Mouse (Mus musculus) midbrain, embryonic 13.5 days (tissue): Measurements from ENCODE around the gene Chmp5. TPM values are rescaled to one million over a fixed set of nuclear protein-coding genes. Genes with fewer than 3 reads are reported as not detected.
A peak's percentile ranks its signal among the peaks of the same experiment; 100 is the strongest.
"Not testable (repeated sequence)": the region's sequence is repeated elsewhere in the genome, so short reads cannot be mapped to it uniquely, and the experiment has no call there.

ENCODE experiments used
- ATAC-seq: fragments of 200-750 bp; cut with Nextera tagmentation; 2 replicates; pipeline ENCODE4 v1.8.0; 2017; ENCODE audit warnings: mild to moderate bottlenecking, moderate TSS enrichment, moderate library complexity
- H3K27ac ChIP-seq: fragments of 300-500 bp; sonication (generic); 2 replicates; pipeline ENCODE4 v1.5.1; 2015; ENCODE audit warnings: inconsistent platforms, mild to moderate bottlenecking, moderate library complexity
- H3K27me3 ChIP-seq: fragments of 300-500 bp; sonication (generic); 2 replicates; pipeline ENCODE4 v1.6.1; 2015; ENCODE audit warnings: mild to moderate bottlenecking, inconsistent platforms
- H3K36me3 ChIP-seq: fragments of 300-500 bp; sonication (generic); 2 replicates; pipeline ENCODE4 v1.6.1; 2015; ENCODE audit warnings: mild to moderate bottlenecking, inconsistent platforms
- H3K4me1 ChIP-seq: fragments of 300-500 bp; sonication (generic); replicated peaks from 2 replicates; pipeline ENCODE4 v1.6.1; 2015; ENCODE audit warnings: inconsistent platforms
- H3K4me2 ChIP-seq: fragments of 300-500 bp; sonication (generic); replicated peaks from 2 replicates; pipeline ENCODE4 v1.6.1; 2015; ENCODE audit warnings: moderate library complexity, mild to moderate bottlenecking, inconsistent platforms
- H3K4me3 ChIP-seq: fragments of 300-500 bp; sonication (generic); replicated peaks from 2 replicates; pipeline ENCODE4 v1.5.1; 2015; ENCODE audit warnings: mild to moderate bottlenecking, inconsistent platforms
- H3K9ac ChIP-seq: fragments of 300-500 bp; sonication (generic); replicated peaks from 2 replicates; pipeline ENCODE4 v1.6.1; 2015; ENCODE audit warnings: mild to moderate bottlenecking, inconsistent platforms
- H3K9me3 ChIP-seq: fragments of 300-500 bp; sonication (generic); 2 replicates; pipeline ENCODE4 v1.6.1; 2016; ENCODE audit warnings: mild to moderate bottlenecking, inconsistent platforms
- WGBS: fragments of 180-500 bp; shearing (Covaris S2); methylation state at CpG from one replicate; pipeline ENCODE4 v1.1.7; 2015; 5-methylcytosine and 5-hydroxymethylcytosine counted together
- polyA plus RNA-seq: library from polyadenylated mRNA; unstranded; fragments of >200 nt; fragmentation: Nextera tagmentation; extraction: Ambion mirVana; gene quantifications from 2 replicates; pipeline ENCODE4 v1.2.1, GENCODE M21; 2015

Gene Chmp5
- polyA plus RNA-seq, 1 experiment from 2014 or later, result 184 TPM

GRCm38 (mm10) chr4:40921288-40921687 lies 26.9 kb upstream of the Chmp5 start:
- H3K27me3 ChIP-seq, result no peaks in the 10 kb centered on the region
- H3K4me2 ChIP-seq, result no peak overlapping the region
- no peaks in the 10 kb centered on the region for H3K4me1 ChIP-seq
- ATAC-seq, result no peak
- WGBS, result 68% methylated on average over 3 of the region's 3 CpGs
- H3K27ac ChIP-seq, result no peak overlapping the region
- H3K36me3 ChIP-seq, result no peaks in the 10 kb centered on the region
- no peaks in the 10 kb centered on the region for H3K9me3 ChIP-seq
- no peak overlapping the region for H3K4me3 ChIP-seq
- H3K9ac ChIP-seq, result no peak overlapping the region

GRCm38 (mm10) chr4:40923087-40923651 lies 25.0 kb upstream of the Chmp5 start:
- no peaks in the 10 kb centered on the region for H3K27me3 ChIP-seq

DNA sequence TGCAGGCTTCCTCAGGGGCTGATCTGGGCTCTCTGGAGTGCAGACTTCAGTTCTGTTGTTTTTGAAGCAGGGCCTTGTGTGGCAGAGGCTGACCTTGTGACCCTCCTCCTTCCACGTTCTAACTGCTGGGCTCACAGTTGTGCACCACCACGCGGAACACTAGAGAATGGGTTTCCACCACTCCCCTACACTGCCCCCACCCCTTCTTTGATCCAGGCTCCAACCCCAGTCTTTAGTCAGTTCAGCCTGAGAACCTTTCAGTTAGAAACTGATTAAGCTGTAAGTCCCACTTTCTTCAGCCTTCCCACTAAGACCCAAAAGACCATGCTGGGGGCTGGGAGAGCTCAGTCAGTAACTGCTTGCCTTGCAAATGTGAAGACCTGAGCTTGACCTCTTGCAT lies 22.6 kb upstream of the Chmp5 start:
- no peaks in the 10 kb centered on the region for H3K9me3 ChIP-seq
- H3K36me3 ChIP-seq, result no peaks in the 10 kb centered on the region
- no peak overlapping the region for H3K27ac ChIP-seq
- no peak overlapping the region for H3K9ac ChIP-seq
- no peaks in the 10 kb centered on the region for H3K27me3 ChIP-seq
- H3K4me2 ChIP-seq, result no peak overlapping the region
- no peaks in the 10 kb centered on the region for H3K4me1 ChIP-seq
- WGBS, result 32% methylated on average over 3 of the region's 3 CpGs
- ATAC-seq, result no peak
- H3K4me3 ChIP-seq, result no peak overlapping the region

More at GRCm38 (mm10) chr4:40923087-40923651, 25.0 kb upstream of the Chmp5 start:
- WGBS, result 81% methylated on average over 6 of the region's 6 CpGs
- Histone ChIP-seq H3K9me3 (no peaks in the 10 kb centered on the region), H3K4me1 (no peaks in the 10 kb centered on the region), H3K4me3 (no peak overlapping the region), H3K36me3 (no peaks in the 10 kb centered on the region), H3K4me2 (no peak overlapping the region), H3K27ac (no peak overlapping the region), H3K9ac (no peak overlapping the region)
- no peak for ATAC-seq

- ATAC-seq, result no peak
- Histone ChIP-seq H3K9me3 (no peaks in the 10 kb centered on the region), H3K27me3 (no peaks in the 10 kb centered on the region), H3K36me3 (peaks cover 21% of the 10 kb centered on the region), H3K4me3 (no peak overlapping the region), H3K4me2 (no peak overlapping the region), H3K4me1 (no peaks in the 10 kb centered on the region), H3K9ac (no peak overlapping the region), H3K27ac (no peak overlapping the region)
- WGBS, result 85% methylated on average over 7 of the region's 7 CpGs
Measured at GRCm38 (mm10) chr4:40929046-40929445, 19.2 kb upstream of the Chmp5 start.

- Histone ChIP-seq H3K4me1 (no peaks in the 10 kb centered on the region), H3K9me3 (no peaks in the 10 kb centered on the region), H3K36me3 (peaks cover 63% of the 10 kb centered on the region), H3K27ac (no peak overlapping the region), H3K27me3 (no peaks in the 10 kb centered on the region), H3K9ac (no peak overlapping the region), H3K4me3 (no peak overlapping the region), H3K4me2 (no peak overlapping the region)
- no peak for ATAC-seq
- 97% methylated on average over 5 of the region's 5 CpGs for whole genome bisulfite sequencing
Measured at GRCm38 (mm10) chr4:40933694-40934093, 14.5 kb upstream of the Chmp5 start.

DNA sequence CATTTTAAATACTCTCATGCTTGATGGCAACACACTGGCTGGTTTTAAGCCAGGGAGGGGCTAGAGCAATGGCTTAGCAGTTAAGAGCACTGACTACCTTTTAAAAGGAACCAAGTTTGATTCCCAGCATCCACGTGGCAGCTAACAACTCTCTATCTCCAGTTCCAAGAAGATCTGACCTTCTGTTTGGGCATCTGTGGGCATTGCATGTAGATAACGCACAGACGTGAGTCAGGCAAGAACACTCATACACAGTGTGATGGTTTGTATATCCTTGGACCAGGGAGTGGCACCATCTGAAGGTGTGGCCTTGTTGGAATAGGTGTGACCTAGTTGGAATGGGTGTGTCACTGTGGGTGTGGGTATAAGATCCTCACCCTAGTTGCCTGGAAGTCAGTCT lies 13.8 kb upstream of the Chmp5 start:
- not testable (repeated sequence) for H3K9ac ChIP-seq, H3K9me3 ChIP-seq, H3K4me1 ChIP-seq, H3K4me2 ChIP-seq, ATAC-seq, H3K4me3 ChIP-seq, H3K27ac ChIP-seq, H3K27me3 ChIP-seq
- H3K36me3 ChIP-seq, result peaks cover 69% of the 10 kb centered on the region
- WGBS, result 91% methylated on average over 3 of the region's 3 CpGs

GRCm38 (mm10) chr4:40936175-40936839 lies 11.9 kb upstream of the Chmp5 start:
- Histone ChIP-seq H3K36me3 (peaks cover 89% of the 10 kb centered on the region), H3K4me1 (no peaks in the 10 kb centered on the region), H3K27ac (no peak overlapping the region), H3K4me2 (no peak overlapping the region), H3K9ac (no peak overlapping the region), H3K9me3 (peaks cover 6% of the 10 kb centered on the region; the same call in 1 of the 2 replicates), H3K4me3 (no peak overlapping the region), H3K27me3 (no peaks in the 10 kb centered on the region)
- WGBS, result 86% methylated on average over 9 of the region's 9 CpGs
- ATAC-seq, result 0 out of 2 replicates have a peak, but pooled peaks have one; percentile 45

DNA sequence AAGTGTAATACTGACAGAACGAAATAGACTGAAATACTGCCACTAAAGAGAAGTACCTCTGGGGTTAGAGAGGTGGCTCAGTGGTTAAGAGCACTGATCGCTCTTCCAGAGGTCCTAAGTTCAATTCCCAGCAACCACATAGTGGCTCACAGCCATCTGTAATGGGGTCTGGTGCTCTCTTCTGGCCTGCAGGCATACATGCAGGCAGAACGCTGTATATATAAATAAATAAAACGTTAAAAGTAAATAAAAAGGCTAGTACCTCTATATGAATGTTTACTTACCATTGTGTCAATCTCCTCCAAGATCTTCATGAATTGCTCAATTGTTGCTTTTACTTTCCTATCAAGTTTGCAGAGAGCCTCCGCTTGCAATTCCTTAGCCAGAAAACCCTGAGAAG lies 9.4 kb upstream of the Chmp5 start:
- WGBS, result 97% methylated on average over 5 of the region's 5 CpGs
- no peak overlapping the region for H3K4me3 ChIP-seq
- H3K4me1 ChIP-seq, result no peaks in the 10 kb centered on the region
- ATAC-seq, result no peak
- H3K36me3 ChIP-seq, result peaks cover 95% of the 10 kb centered on the region
- peaks cover 6% of the 10 kb centered on the region; the same call in 1 of the 2 replicates for H3K9me3 ChIP-seq
- no peak overlapping the region for H3K27ac ChIP-seq
- no peak overlapping the region for H3K4me2 ChIP-seq
- H3K27me3 ChIP-seq, result no peaks in the 10 kb centered on the region
- no peak overlapping the region for H3K9ac ChIP-seq

DNA sequence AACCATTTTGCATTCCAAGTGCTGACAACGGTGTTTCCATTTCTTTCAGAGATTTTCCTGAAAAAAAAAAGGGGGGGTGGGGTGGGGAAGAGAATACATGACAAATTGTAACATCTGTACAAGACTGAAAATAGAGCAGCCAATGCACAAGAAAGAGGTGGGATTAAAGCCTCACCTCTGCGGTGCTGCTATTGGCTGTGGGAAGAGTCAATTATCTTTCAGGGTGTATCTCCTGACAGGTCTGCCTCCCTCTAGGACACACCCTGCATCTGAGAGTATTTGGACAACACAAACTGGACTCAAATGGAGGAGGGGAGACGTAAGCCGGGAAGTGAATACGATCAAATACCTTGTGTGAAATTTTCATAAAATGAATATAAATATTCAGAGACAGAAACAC lies 4.6 kb upstream of the Chmp5 start:
- H3K4me3 ChIP-seq, result no peak overlapping the region
- H3K27me3 ChIP-seq, result no peaks in the 10 kb centered on the region
- H3K4me1 ChIP-seq, result peaks cover 16% of the 10 kb centered on the region
- peaks cover 73% of the 10 kb centered on the region for H3K36me3 ChIP-seq
- no peak for ATAC-seq
- no peak overlapping the region for H3K9ac ChIP-seq
- peaks cover 6% of the 10 kb centered on the region; the same call in 1 of the 2 replicates for H3K9me3 ChIP-seq
- no peak overlapping the region for H3K27ac ChIP-seq
- WGBS, result over 99% methylated on average over 5 of the region's 5 CpGs
- H3K4me2 ChIP-seq, result no peak overlapping the region

DNA sequence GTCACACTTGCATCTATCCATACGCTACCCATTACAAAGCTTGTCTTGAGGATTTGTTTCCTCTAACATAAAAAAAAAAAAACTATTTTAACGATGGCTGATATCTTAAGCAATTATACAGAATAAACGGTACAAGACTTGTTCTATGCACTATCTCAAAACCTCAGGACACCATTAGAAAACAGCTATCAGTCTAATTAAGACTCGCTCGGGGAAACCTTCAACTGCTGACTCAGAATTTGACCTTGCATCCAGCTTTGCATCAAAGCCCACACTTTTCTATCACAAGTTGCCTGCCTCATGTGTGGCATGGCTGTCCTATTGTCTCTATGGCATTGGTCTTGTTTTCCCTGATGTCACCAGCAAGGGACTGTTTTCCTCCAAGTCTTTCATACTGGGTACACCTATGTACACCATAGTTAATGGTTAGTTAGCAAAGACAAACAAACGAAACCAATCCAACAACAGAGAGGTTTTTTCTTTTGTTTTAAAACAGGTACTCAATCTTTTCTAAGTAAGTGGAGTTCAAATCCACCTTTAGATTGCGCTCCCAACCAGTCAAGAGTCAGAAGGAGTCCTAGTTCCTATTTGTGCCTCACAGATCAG lies 1.6 kb upstream of the Chmp5 start:
- Histone ChIP-seq H3K9me3 (no peaks in the 10 kb centered on the region), H3K36me3 (peaks cover 54% of the 10 kb centered on the region), H3K27me3 (no peaks in the 10 kb centered on the region), H3K9ac (peak overlapping the region; percentile 89), H3K4me1 (peaks cover 26% of the 10 kb centered on the region), H3K4me2 (peak overlapping the region; percentile 67), H3K4me3 (peak overlapping the region; percentile 85), H3K27ac (no peak overlapping the region)
- WGBS, result 89% methylated on average over 7 of the region's 7 CpGs
- no peak for ATAC-seq

DNA sequence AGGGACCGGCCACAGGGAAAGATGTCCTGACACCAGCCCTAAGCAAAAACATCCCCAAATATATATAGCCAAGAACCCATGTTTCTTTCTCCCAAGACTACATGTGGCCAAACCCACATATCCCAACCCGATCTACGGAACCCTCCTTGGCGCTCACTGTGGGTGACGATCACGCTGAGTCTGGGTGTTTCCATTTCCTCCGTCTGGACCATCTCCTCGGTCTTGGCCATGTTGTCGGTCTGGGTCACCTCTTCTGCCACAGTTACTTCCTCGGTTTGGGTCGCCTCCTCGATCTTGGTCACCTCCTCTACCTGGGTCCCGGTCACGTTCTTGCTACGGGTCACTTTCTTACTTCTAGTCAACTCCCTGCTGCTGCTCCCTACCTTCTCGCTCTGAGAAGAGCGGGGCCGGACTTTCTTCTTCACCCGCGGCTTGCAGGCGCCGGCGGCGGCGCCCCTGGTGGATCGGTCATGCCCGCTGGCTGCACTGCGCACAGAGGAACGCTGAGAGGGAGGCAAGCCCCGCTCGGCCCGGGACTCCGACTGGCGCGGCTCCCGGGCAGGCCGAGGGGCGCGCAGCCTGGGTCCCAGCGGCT lies 545 bp upstream of the Chmp5 start:
- peak overlapping the region; percentile 89 for H3K9ac ChIP-seq
- peak overlapping the region; percentile 67 for H3K4me2 ChIP-seq
- H3K4me3 ChIP-seq, result peak overlapping the region; percentile 85
- peaks cover 26% of the 10 kb centered on the region for H3K4me1 ChIP-seq
- WGBS, result under 1% methylated on average over 40 of the region's 40 CpGs
- no peaks in the 10 kb centered on the region for H3K9me3 ChIP-seq
- peaks cover 53% of the 10 kb centered on the region for H3K36me3 ChIP-seq
- H3K27ac ChIP-seq, result peak overlapping the region; percentile 85
- no peaks in the 10 kb centered on the region for H3K27me3 ChIP-seq
- peak; percentile 53; the same call in 1 of the 2 replicates for ATAC-seq

DNA sequence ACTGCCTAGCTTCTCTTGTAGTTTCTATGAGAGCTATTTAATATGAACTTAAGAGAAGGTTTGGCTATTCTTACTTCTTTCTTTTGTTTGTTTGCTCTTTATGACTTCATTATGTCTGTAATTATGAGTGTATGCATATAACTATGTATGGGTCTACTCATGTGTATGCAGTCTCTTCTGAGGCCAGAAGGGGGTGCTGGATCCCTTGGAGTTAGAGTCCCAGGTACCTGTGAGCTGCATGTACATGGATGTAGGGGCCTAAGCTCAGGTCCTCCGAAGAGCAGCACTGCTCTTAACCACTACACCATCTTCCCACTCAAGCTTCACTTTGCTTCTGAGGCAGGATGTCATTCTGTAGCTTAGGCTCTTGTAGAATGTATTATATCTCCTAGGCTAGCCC lies 5.3 kb downstream of the Chmp5 start:
- Histone ChIP-seq H3K4me2 (no peak overlapping the region), H3K9me3 (no peaks in the 10 kb centered on the region), H3K36me3 (peaks cover 73% of the 10 kb centered on the region), H3K9ac (no peak overlapping the region), H3K4me3 (no peak overlapping the region), H3K4me1 (peaks cover 10% of the 10 kb centered on the region), H3K27ac (no peak overlapping the region), H3K27me3 (no peaks in the 10 kb centered on the region)
- no peak for ATAC-seq
- 100% methylated on average over 1 of the region's 1 CpGs for WGBS
